Mouse (Mus musculus) brain, embryonic 14.5 days (tissue): Measurements from ENCODE around the gene Hjurp.

Source experiments
- CTCF ChIP-seq: fragments of 200-500 bp; IDR thresholded peaks from 2 replicates; pipeline ENCODE4 v1.5.1; 2012; ENCODE audit warnings: inconsistent platforms, mild to moderate bottlenecking, moderate library complexity, borderline replicate concordance; ENCODE audit not compliant: insufficient read depth, insufficient read length; ENCODE audit errors: extremely low read depth
- POLR2A ChIP-seq: fragments of 200-500 bp; IDR thresholded peaks from 2 replicates; pipeline ENCODE4 v1.6.1; 2012; ENCODE audit warnings: mild to moderate bottlenecking, inconsistent platforms, borderline replicate concordance; ENCODE audit not compliant: poor library complexity, insufficient read depth, insufficient read length, severe bottlenecking; ENCODE audit errors: extremely low read depth

GRCm38 (mm10) chr1:88323101-88323500 lies 45.7 kb upstream of the Hjurp start:
- TF ChIP-seq POLR2A (no peak), CTCF (no peak)
